Mouse (Mus musculus) spleen, postnatal 0 days (tissue): Measurements from ENCODE around the gene Gm21900. TPM values are rescaled to one million over a fixed set of nuclear protein-coding genes. Genes with fewer than 3 reads are reported as not detected.

Experiments
- polyA plus RNA-seq: library from polyadenylated mRNA; unstranded; fragments of >200 nt; fragmentation: Nextera tagmentation; extraction: Ambion mirVana; gene quantifications from 2 replicates; pipeline ENCODE4 v1.2.1, GENCODE M21; 2015

Gm21900 gene
- not detected in 2 replicates for polyA plus RNA-seq

DNA sequence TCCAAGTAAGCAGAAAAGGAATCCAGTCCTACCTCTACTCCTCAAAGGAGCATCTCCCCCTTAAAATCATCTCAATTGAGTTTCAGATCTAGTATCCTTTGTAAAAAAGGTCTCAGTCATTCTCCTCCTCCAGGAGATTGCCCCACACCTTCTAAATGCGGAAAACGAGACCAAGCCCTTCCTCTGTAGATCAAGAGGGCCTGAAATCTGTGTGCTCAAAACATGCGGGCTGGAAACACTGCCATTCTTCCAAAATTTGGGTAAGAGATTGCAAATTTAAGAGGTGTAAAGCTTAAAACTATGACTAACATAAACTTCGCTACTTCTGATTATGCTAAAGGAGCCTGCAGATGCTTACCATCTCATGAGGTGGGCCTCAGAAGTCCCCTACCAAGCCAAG lies at the start of gene Gm21900:
Gene Gm21900, plus strand, starts transcription at position 301 of the 400 bp plus-strand sequence.

Other genes starting within 250 kb of the Gm21900 start
- gene Gm28510, start 203.6 kb upstream of the Gm21900 start, polyA plus RNA-seq, result not detected in 2 replicates
- gene Gm20737, start 80.3 kb upstream of the Gm21900 start, polyA plus RNA-seq, result not detected in 2 replicates
- not detected in 2 replicates for gene Gm21775, start 62.9 kb upstream of the Gm21900 start, polyA plus RNA-seq
- not detected in 2 replicates for gene Gm20777, start 136.1 kb downstream of the Gm21900 start, polyA plus RNA-seq